Mouse (Mus musculus) bone marrow macrophage, adult 2 months (primary cell): ENCODE measurements around the gene Cnih2.

Experiments
- CTCF ChIP-seq: IDR thresholded peaks from 2 replicates; pipeline ENCODE4 v1.5.1; 2012; ENCODE audit warnings: low read depth, mild to moderate bottlenecking, low read length, moderate library complexity
- POLR2A ChIP-seq: IDR thresholded peaks from 2 replicates; pipeline ENCODE4 v1.6.1; 2012; ENCODE audit warnings: mild to moderate bottlenecking, low read depth, low read length, borderline replicate concordance

- TF ChIP-seq POLR2A (no peak), CTCF (no peak)
These were observed 52.8 kb downstream of the Cnih2 start for GRCm38 (mm10) chr19:5045531-5045930.
